Mouse (Mus musculus) ES-Bruce4 (cell line): Measurements from ENCODE around the gene Wdsub1. TPM values are rescaled to one million over a fixed set of nuclear protein-coding genes. Genes with fewer than 3 reads are reported as not detected.

Source experiments
- H3K27ac ChIP-seq: 2 replicates; pipeline ENCODE4 v1.5.1; 2012; ENCODE audit warnings: low read length, inconsistent platforms; ENCODE audit not compliant: insufficient read depth
- H3K27me3 ChIP-seq: 2 replicates; pipeline ENCODE4 v1.6.1; 2012; ENCODE audit warnings: mild to moderate bottlenecking, low read length, inconsistent platforms; ENCODE audit not compliant: control insufficient read depth, poor library complexity, insufficient read depth, severe bottlenecking
- H3K36me3 ChIP-seq: 2 replicates; pipeline ENCODE4 v1.6.1; 2012; ENCODE audit warnings: inconsistent platforms, mild to moderate bottlenecking, low read length, moderate library complexity; ENCODE audit not compliant: control insufficient read depth, poor library complexity, insufficient read depth, severe bottlenecking
- H3K4me1 ChIP-seq: one replicate; pipeline ENCODE4 v1.8.1; 2011; ENCODE audit warnings: low read length; ENCODE audit not compliant: control insufficient read depth, insufficient read depth
- H3K4me3 ChIP-seq: 2 replicates; pipeline ENCODE4 v1.5.1; 2011; ENCODE audit warnings: low read depth, mild to moderate bottlenecking, low read length
- H3K9ac ChIP-seq: 2 replicates; pipeline ENCODE4 v1.6.1; 2012; ENCODE audit warnings: low read depth, mild to moderate bottlenecking, inconsistent platforms; ENCODE audit not compliant: poor library complexity, severe bottlenecking
- H3K9me3 ChIP-seq: replicated peaks from 2 replicates; pipeline ENCODE4 v1.6.1; 2012; ENCODE audit warnings: mild to moderate bottlenecking, low read length, inconsistent platforms; ENCODE audit not compliant: control insufficient read depth, poor library complexity, insufficient read depth, severe bottlenecking
- CTCF ChIP-seq: IDR thresholded peaks from one replicate; pipeline ENCODE4 v1.8.1; 2011; ENCODE audit warnings: low read depth, low read length
- EP300 ChIP-seq: IDR thresholded peaks from 2 replicates; pipeline ENCODE4 v1.6.1; 2011; ENCODE audit warnings: low read depth, low read length; ENCODE audit not compliant: insufficient read depth
- POLR2A ChIP-seq: IDR thresholded peaks from one replicate; pipeline ENCODE4 v1.8.1; 2011; ENCODE audit warnings: low read length; ENCODE audit not compliant: insufficient read depth
- polyA plus RNA-seq: library from polyadenylated mRNA; stranded (reverse); fragments of >200 nt; gene quantifications from 2 replicates; pipeline ENCODE4 v1.2.4, GENCODE M21; 2011; ENCODE audit warnings: low read depth; ENCODE audit not compliant: missing spikeins, insufficient read depth, insufficient read length

The Wdsub1 gene
- polyA plus RNA-seq, 1 experiment: 23.5 TPM

GRCm38 (mm10) chr2:59877335-59877734 is 5.1 kb downstream of the Wdsub1 start:
- Histone ChIP-seq H3K4me3 (no peak overlapping the region), H3K36me3 (peaks cover 2% of the 10 kb centered on the region; the same call in 1 of the 2 replicates), H3K9me3 (no peaks in the 10 kb centered on the region), H3K9ac (no peak overlapping the region), H3K4me1 (no peaks in the 10 kb centered on the region), H3K27me3 (no peaks in the 10 kb centered on the region), H3K27ac (no peak overlapping the region)
- TF ChIP-seq CTCF (no peak), EP300 (no peak), POLR2A (no peak)

GRCm38 (mm10) chr2:59876482-59876881 is 5.9 kb downstream of the Wdsub1 start:
- TF ChIP-seq POLR2A (no peak), CTCF (no peak), EP300 (no peak)
- Histone ChIP-seq H3K9me3 (no peaks in the 10 kb centered on the region), H3K4me1 (no peaks in the 10 kb centered on the region), H3K27ac (no peak overlapping the region), H3K27me3 (no peaks in the 10 kb centered on the region), H3K9ac (no peak overlapping the region), H3K36me3 (peaks cover 2% of the 10 kb centered on the region; the same call in 1 of the 2 replicates), H3K4me3 (no peak overlapping the region)

GRCm38 (mm10) chr2:59870526-59870925 is 11.9 kb downstream of the Wdsub1 start:
- no peak overlapping the region for H3K4me3 ChIP-seq
- no peaks in the 10 kb centered on the region for H3K9me3 ChIP-seq
- no peak for TF ChIP-seq EP300
- TF ChIP-seq CTCF: no peak
- TF ChIP-seq POLR2A: no peak
- H3K27ac ChIP-seq: no peak overlapping the region
- H3K27me3 ChIP-seq: no peaks in the 10 kb centered on the region
- H3K36me3 ChIP-seq: peaks cover 2% of the 10 kb centered on the region; the same call in 1 of the 2 replicates
- H3K9ac ChIP-seq: no peak overlapping the region
- no peaks in the 10 kb centered on the region for H3K4me1 ChIP-seq

- TF ChIP-seq CTCF: no peak
- Histone ChIP-seq H3K36me3 (no peaks in the 10 kb centered on the region), H3K4me3 (no peak overlapping the region), H3K4me1 (no peaks in the 10 kb centered on the region), H3K9ac (no peak overlapping the region), H3K27ac (no peak overlapping the region), H3K9me3 (no peaks in the 10 kb centered on the region), H3K27me3 (no peaks in the 10 kb centered on the region)
Observed at GRCm38 (mm10) chr2:59862618-59863017, 19.8 kb downstream of the Wdsub1 start.

- Histone ChIP-seq H3K9me3 (no peaks in the 10 kb centered on the region), H3K36me3 (no peaks in the 10 kb centered on the region), H3K27ac (no peak overlapping the region), H3K4me3 (no peak overlapping the region), H3K27me3 (no peaks in the 10 kb centered on the region), H3K9ac (no peak overlapping the region), H3K4me1 (no peaks in the 10 kb centered on the region)
- no peak for TF ChIP-seq CTCF
- no peak for TF ChIP-seq POLR2A
- no peak for TF ChIP-seq EP300
Observed at GRCm38 (mm10) chr2:59854363-59854762, 28.0 kb downstream of the Wdsub1 start.

- H3K27ac ChIP-seq: no peak overlapping the region
- H3K9ac ChIP-seq: no peak overlapping the region
- no peaks in the 10 kb centered on the region for H3K36me3 ChIP-seq
- no peaks in the 10 kb centered on the region for H3K9me3 ChIP-seq
- no peak overlapping the region for H3K4me3 ChIP-seq
- no peaks in the 10 kb centered on the region for H3K4me1 ChIP-seq
- TF ChIP-seq EP300 (no peak), CTCF (no peak), POLR2A (no peak)
- no peaks in the 10 kb centered on the region for H3K27me3 ChIP-seq
Observed at GRCm38 (mm10) chr2:59853543-59853942, 28.8 kb downstream of the Wdsub1 start.
